Mouse (Mus musculus): Measurements from ENCODE around the gene Cwc22.

GRCm38 (mm10) chr2:77973296-77973695 is 27.1 kb upstream of the Cwc22 start:
- TF ChIP-seq CTCF (conservative IDR thresholded peaks at IDR 0.05; ENCODE audit: insufficient read depth, insufficient read length, low read depth, low read length) (no peak), POLR2A (IDR thresholded peaks at IDR 0.05; ENCODE audit: low read depth, low read length) (no peak)
